Mouse (Mus musculus): Measurements from ENCODE around the gene 5330417C22Rik. TPM values are rescaled to one million over a fixed set of nuclear protein-coding genes. Genes with fewer than 3 reads are reported as not detected.
"Not testable (repeated sequence)": the region's sequence is repeated elsewhere in the genome, so short reads cannot be mapped to it uniquely, and the experiment has no call there.

5330417C22Rik gene
- polyA plus RNA-seq, 1 experiment, result not detected

DNA sequence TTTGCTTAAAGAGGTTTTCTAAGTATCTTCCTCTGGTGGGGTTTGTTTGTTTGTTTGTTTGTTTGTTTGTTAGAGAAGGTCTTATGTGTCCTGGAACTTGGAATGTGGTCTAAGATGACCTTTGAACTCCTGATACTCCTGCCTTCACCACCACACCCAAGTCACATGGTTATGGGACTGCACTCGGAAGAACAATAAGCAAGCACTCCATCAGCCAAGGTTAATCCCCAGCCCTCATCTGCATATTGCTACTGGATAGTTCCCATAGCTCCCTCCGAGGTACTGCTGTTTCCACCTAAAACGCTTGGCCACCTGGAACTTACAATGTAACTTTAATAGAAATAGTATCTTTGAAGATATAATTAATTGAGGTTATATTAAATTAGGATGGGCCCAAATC, 22.9 kb downstream of the 5330417C22Rik start:
- no peak for TF ChIP-seq CTCF (IDR thresholded peaks at IDR 0.05; ENCODE audit: control insufficient read depth, insufficient read depth, low read length)
- no peak for TF ChIP-seq POLR2A (IDR thresholded peaks at IDR 0.05; ENCODE audit: borderline replicate concordance, control insufficient read depth, low read depth, low read length)

DNA sequence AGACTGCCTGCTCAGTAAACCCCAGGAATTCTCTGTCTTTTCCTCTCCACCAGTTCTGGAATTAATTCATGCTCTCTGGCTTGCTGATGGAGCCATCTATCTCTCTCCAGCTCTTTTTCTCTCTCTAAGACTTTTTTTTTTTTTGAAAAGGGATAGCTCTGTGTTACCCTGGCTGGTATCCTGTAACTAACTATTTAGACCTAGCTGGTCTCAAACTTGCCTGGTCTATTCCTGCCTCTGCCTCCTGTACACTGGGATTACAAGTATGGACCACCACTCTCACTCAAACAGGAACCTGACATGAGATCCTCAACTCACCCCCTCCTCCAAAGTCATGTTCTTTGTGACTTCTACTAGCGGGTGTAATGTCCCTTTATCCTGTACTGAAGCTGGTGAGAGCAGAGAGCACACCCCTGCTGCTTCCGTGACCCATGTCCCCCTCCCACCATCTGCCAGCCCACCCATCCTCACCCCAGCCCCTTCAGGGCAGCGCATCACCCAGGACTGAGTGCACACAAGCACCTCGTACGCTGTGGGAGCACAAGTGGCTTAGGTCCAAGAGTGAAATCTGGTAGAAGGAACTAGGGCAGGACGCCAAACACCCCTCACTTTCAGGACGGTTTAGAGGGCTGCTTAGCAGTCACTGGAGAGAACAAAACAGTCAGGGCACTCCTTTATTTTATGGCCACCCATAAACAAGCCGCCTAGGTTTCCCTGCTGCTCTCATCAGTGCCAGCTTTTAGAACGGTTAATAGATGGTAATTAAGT, 25.4 kb downstream of the 5330417C22Rik start:
- no peak for TF ChIP-seq CTCF (IDR thresholded peaks at IDR 0.05; ENCODE audit: control insufficient read depth, insufficient read depth, low read length)
- TF ChIP-seq POLR2A (IDR thresholded peaks at IDR 0.05; ENCODE audit: borderline replicate concordance, control insufficient read depth, low read depth, low read length), result no peak
- Histone ChIP-seq H3K4me3 (replicated peaks; ENCODE audit: control insufficient read depth, low read depth, low read length) (no peak overlapping the region), H3K27ac (ENCODE audit: control insufficient read depth, insufficient read depth, low read depth, low read length, poor library complexity) (no peak overlapping the region), H3K4me1 (ENCODE audit: control insufficient read depth, insufficient read depth, low read length) (peaks cover 2% of the 10 kb centered on the region)
- 35% methylated on average over 9 of the region's 9 CpGs for WGBS

More for the DNA sequence above, 22.9 kb downstream of the 5330417C22Rik start:
- Histone ChIP-seq H3K4me3 (replicated peaks; ENCODE audit: control insufficient read depth, low read depth, low read length) (no peak overlapping the region), H3K27ac (ENCODE audit: control insufficient read depth, insufficient read depth, low read depth, low read length, poor library complexity) (no peak overlapping the region), H3K4me1 (ENCODE audit: control insufficient read depth, insufficient read depth, low read length) (peaks cover 2% of the 10 kb centered on the region)
- 78% methylated on average over 3 of the region's 3 CpGs for WGBS

DNA sequence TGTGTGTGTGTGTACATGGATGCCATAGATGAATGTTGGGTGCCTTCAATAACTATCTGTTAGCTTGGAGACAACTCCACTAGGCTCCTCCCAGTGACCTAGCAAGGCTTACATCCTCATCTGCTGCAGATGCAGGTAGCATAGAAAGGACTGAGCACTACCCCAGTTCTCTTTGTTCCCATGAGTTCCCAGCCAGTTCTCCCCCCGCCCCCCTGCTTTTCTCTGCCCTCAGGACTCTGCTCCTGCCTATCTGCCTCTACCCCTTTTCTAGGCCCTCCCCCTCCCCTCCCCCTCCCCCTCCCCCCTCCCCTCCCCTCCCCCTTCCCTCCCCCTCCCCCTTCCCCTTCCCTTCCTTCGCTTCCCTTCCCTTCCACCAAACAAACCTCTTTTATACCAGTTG, 26.2 kb downstream of the 5330417C22Rik start:
- H3K4me1 ChIP-seq (ENCODE audit: control insufficient read depth, insufficient read depth, low read length), result peaks cover 2% of the 10 kb centered on the region
- 82% methylated on average over 2 of the region's 2 CpGs for WGBS
- TF ChIP-seq POLR2A (IDR thresholded peaks at IDR 0.05; ENCODE audit: borderline replicate concordance, control insufficient read depth, low read depth, low read length) (no peak), CTCF (IDR thresholded peaks at IDR 0.05; ENCODE audit: control insufficient read depth, insufficient read depth, low read length) (no peak)
- H3K27ac ChIP-seq (ENCODE audit: control insufficient read depth, insufficient read depth, low read depth, low read length, poor library complexity), result no peak overlapping the region
- H3K4me3 ChIP-seq (replicated peaks; ENCODE audit: control insufficient read depth, low read depth, low read length), result no peak overlapping the region

DNA sequence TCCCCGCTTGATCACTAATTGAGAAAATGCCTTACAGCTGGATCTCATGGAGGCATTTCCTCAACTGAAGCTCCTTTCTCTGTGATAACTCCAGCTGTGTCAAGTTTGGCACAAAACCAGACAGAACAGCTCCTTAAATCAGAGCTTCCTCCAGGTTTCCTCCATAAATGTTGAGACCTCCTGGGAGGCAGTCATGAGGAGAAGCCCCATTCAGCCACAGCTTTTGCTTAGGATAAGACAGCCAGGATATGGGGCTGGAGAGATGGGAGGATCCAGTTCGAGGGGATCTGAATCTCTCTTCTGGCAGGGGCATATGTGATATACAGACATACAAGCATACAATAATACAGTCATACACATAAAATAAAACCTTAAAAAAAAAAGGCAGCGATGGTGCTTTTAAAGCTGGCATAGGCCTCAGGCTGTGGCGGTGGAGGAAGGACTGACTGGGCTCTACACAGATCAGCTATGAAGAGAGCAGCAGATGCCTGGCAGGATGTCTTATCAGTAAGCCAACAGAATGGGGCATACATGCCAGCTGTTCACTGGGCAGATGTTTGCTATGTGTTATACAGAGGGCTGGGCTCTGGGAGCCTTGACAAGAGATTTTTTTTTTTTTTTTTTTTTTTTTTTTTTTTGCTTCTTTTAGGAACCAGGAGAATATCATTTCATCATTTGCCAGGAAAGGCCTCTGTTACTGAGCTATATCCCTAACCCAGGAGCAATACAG, 27.4 kb downstream of the 5330417C22Rik start:
- WGBS, result 66% methylated on average over 4 of the region's 4 CpGs
- Histone ChIP-seq H3K4me3 (replicated peaks; ENCODE audit: control insufficient read depth, low read depth, low read length) (no peak overlapping the region), H3K4me1 (ENCODE audit: control insufficient read depth, insufficient read depth, low read length) (peaks cover 2% of the 10 kb centered on the region), H3K27ac (ENCODE audit: control insufficient read depth, insufficient read depth, low read depth, low read length, poor library complexity) (no peak overlapping the region)
- TF ChIP-seq POLR2A (IDR thresholded peaks at IDR 0.05; ENCODE audit: borderline replicate concordance, control insufficient read depth, low read depth, low read length) (no peak), CTCF (IDR thresholded peaks at IDR 0.05; ENCODE audit: control insufficient read depth, insufficient read depth, low read length) (no peak)

DNA sequence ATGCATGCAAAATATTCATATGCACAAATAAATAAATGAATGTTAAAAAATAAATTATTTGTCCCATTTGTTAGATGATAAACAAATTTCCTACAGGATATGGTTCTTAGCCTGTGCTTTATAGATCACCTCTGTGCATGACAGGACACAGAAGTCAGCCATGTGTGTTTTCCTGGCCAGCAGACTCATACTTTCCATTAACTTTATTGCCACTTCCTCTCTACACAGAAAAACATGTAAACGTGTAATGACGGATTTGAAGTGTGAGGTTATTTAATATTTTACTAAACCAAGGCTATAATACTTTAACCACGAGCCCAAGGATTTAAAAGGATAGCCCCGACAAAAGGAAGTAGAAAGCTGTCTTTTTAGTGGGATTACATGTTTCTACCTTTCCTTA, 32.4 kb downstream of the 5330417C22Rik start:
- H3K4me3 ChIP-seq (replicated peaks; ENCODE audit: control insufficient read depth, low read depth, low read length), result no peak overlapping the region
- TF ChIP-seq POLR2A (IDR thresholded peaks at IDR 0.05; ENCODE audit: borderline replicate concordance, control insufficient read depth, low read depth, low read length) (no peak), CTCF (IDR thresholded peaks at IDR 0.05; ENCODE audit: control insufficient read depth, insufficient read depth, low read length) (no peak)
- no peak overlapping the region for H3K27ac ChIP-seq (ENCODE audit: control insufficient read depth, insufficient read depth, low read depth, low read length, poor library complexity)
- 45% methylated on average over 4 of the region's 4 CpGs for WGBS
- no peaks in the 10 kb centered on the region; the same call in 1 of the 2 replicates for H3K4me1 ChIP-seq (ENCODE audit: control insufficient read depth, insufficient read depth, low read length)

DNA sequence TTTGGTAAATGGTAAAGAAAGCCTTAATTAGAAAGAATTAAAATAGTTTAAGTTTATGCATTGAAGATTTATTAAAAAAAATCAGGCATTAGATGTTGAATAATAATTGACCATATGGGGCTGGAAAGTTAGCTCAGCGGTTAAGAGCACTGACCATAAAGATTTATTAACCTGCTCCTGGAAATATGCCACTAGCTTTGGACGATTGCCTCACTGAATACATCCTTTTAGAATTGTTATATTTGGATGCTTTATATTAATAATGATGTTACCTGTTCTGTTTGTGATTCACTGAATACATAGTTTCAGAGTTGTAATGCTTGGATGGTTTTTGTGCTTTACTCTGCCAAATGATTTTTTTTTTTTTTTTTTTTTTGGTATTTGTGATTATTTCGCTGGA, 34.9 kb downstream of the 5330417C22Rik start:
- not testable (repeated sequence) for H3K4me3 ChIP-seq (replicated peaks; ENCODE audit: control insufficient read depth, low read depth, low read length); H3K27ac ChIP-seq (ENCODE audit: control insufficient read depth, insufficient read depth, low read depth, low read length, poor library complexity); H3K4me1 ChIP-seq (ENCODE audit: control insufficient read depth, insufficient read depth, low read length)
- 75% methylated on average over 3 of the region's 3 CpGs for WGBS

DNA sequence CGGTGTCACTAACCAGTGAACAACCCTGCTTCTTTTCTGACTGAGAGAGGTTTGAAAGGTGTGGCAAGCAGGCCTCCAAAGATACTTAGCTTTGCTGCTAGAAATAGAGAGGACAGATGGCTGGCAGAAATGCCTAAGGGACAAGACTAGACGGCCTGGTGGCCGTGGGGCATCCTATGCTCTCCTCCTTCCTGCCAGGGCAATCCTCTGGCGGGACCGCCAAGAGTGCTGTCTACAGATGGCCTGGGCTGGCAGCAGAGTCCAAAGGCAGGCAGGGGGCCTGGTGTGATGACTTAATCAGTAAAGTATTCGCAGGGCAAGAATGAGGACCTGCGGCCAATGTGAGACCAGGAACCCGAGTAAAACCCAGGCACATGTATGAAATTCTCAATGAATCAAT, 36.5 kb downstream of the 5330417C22Rik start:
- Histone ChIP-seq H3K4me3 (replicated peaks; ENCODE audit: control insufficient read depth, low read depth, low read length) (no peak overlapping the region), H3K27ac (ENCODE audit: control insufficient read depth, insufficient read depth, low read depth, low read length, poor library complexity) (no peak overlapping the region), H3K4me1 (ENCODE audit: control insufficient read depth, insufficient read depth, low read length) (no peaks in the 10 kb centered on the region)
- 76% methylated on average over 8 of the region's 8 CpGs for WGBS
- no peak for TF ChIP-seq POLR2A (IDR thresholded peaks at IDR 0.05; ENCODE audit: borderline replicate concordance, control insufficient read depth, low read depth, low read length)
- TF ChIP-seq CTCF (IDR thresholded peaks at IDR 0.05; ENCODE audit: control insufficient read depth, insufficient read depth, low read length), result no peak

DNA sequence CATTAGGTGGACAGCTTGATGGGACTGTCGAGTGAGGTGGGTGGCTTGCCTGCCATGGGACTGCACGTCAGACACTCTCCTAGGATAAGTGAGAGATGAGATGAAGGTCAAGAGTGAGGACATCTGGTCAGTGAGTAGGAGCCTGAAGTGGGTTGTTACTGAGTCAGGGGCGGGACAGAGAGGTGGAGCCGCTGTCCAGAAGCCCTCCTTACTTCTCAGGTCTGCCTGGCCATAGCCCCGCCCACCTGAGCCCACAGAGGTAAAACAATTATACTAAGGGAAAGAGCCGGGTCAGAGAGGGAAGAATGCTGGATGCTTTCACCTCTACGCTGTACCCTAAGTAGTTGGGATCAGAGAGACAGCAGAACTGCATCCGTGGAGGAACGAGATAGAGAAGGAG, 38.7 kb downstream of the 5330417C22Rik start:
- Histone ChIP-seq H3K4me3 (replicated peaks; ENCODE audit: control insufficient read depth, low read depth, low read length) (no peak overlapping the region), H3K4me1 (ENCODE audit: control insufficient read depth, insufficient read depth, low read length) (no peaks in the 10 kb centered on the region), H3K27ac (ENCODE audit: control insufficient read depth, insufficient read depth, low read depth, low read length, poor library complexity) (no peak overlapping the region)
- TF ChIP-seq CTCF (IDR thresholded peaks at IDR 0.05; ENCODE audit: control insufficient read depth, insufficient read depth, low read length) (no peak), POLR2A (IDR thresholded peaks at IDR 0.05; ENCODE audit: borderline replicate concordance, control insufficient read depth, low read depth, low read length) (no peak)
- WGBS, result 70% methylated on average over 9 of the region's 9 CpGs

All from bone marrow, adult 2 months (tissue).